Mouse (Mus musculus): ENCODE measurements around the gene Zfp655. TPM values are rescaled to one million over a fixed set of nuclear protein-coding genes. Genes with fewer than 3 reads are reported as not detected.

Zfp655 gene
- total and polyA plus RNA-seq, 2 experiments: 11.8 to 29.5 TPM

DNA sequence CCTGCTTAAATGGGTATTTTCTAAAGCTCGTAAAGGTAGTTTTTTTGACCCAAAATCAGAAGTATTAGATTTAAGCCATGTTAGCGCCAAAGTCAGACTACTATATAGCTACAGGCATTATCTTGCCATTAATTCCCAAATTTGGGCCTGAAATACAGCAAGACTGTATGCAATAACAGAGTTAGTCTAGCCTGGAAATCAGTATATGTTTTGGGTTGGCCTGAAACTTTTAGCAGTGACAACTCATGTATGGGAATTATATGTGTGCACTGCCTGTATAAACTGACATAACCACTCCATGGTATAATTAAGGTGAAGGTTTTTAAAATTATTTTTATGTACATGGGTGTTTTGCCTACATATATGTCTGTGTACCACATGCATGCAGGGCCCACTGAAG, 39.6 kb upstream of the Zfp655 start, which contains the start of gene Atp5j2:
Atp5j2 (minus strand) TSS at position 101 of the 400 bp plus-strand sequence.
- H3K36me3 ChIP-seq (ENCODE audit: control insufficient read depth, insufficient read depth, low read length): peaks cover 27% of the 10 kb centered on the region
- peaks cover 18% of the 10 kb centered on the region for H3K4me1 ChIP-seq (ENCODE audit: control insufficient read depth, insufficient read depth, low read length)
- H3K9ac ChIP-seq (ENCODE audit: low read depth, low read length): peak within 1 kb of the TSS; percentile 80
- peak within 1 kb of the TSS; percentile 72 for H3K4me3 ChIP-seq (ENCODE audit: insufficient read depth, low read depth, low read length)
- H3K27ac ChIP-seq (replicated peaks; ENCODE audit: insufficient read depth, low read depth, low read length): peak within 1 kb of the TSS; percentile 94
- peaks cover 26% of the 10 kb centered on the region; the same call in 1 of the 2 replicates for H3K79me2 ChIP-seq (ENCODE audit: control insufficient read depth, insufficient read depth, low read length)
- no peak for DNase-seq (ENCODE audit: extremely low read depth, low read depth, low spot score)
- 100% methylated on average over 2 of the region's 2 CpGs for WGBS
- H3K27me3 ChIP-seq (ENCODE audit: control insufficient read depth, insufficient read depth, low read length): no peaks in the 10 kb centered on the region
- TF ChIP-seq CTCF (IDR thresholded peaks at IDR 0.05; ENCODE audit: low read depth, low read length) (no peak), POLR2A (IDR thresholded peaks at IDR 0.05; ENCODE audit: extremely low read depth, insufficient read depth, low read length) (no peak)

DNA sequence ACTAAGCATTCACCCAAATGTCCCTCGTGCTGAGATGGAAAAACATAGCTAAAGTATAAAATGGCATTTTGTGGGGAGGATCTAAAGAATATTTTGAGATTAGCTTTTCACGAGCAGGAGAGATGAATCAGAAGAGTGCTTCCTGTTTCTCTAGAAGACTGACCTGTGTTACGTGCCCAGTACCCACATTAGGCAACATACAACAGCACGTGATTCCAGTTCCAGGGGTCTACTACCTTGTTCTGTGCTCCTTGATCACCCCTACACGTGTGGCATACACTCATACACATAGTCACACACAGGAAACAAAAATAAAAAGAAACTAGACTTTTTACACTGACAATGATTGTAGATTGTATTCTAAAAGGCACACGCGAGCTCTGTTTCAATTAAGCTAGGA, 31.1 kb upstream of the Zfp655 start:
- no peak overlapping the region for H3K27ac ChIP-seq (replicated peaks; ENCODE audit: insufficient read depth, low read depth, low read length)
- 0 out of 2 replicates have a peak overlapping the region, but pooled peaks have one; percentile 19 for H3K9ac ChIP-seq (ENCODE audit: low read depth, low read length)
- 73% methylated on average over 7 of the region's 7 CpGs for WGBS
- H3K4me1 ChIP-seq (ENCODE audit: control insufficient read depth, insufficient read depth, low read length): peaks cover 7% of the 10 kb centered on the region; the same call in 1 of the 2 replicates
- peaks cover 21% of the 10 kb centered on the region for H3K36me3 ChIP-seq (ENCODE audit: control insufficient read depth, insufficient read depth, low read length)
- H3K27me3 ChIP-seq (ENCODE audit: control insufficient read depth, insufficient read depth, low read length): no peaks in the 10 kb centered on the region
- no peak overlapping the region for H3K4me3 ChIP-seq (ENCODE audit: insufficient read depth, low read depth, low read length)
- TF ChIP-seq CTCF (IDR thresholded peaks at IDR 0.05; ENCODE audit: low read depth, low read length) (no peak), POLR2A (IDR thresholded peaks at IDR 0.05; ENCODE audit: extremely low read depth, insufficient read depth, low read length) (no peak)
- no peak for DNase-seq (ENCODE audit: extremely low read depth, low read depth, low spot score)
- H3K79me2 ChIP-seq (ENCODE audit: control insufficient read depth, insufficient read depth, low read length): peaks cover 8% of the 10 kb centered on the region; the same call in 1 of the 2 replicates

DNA sequence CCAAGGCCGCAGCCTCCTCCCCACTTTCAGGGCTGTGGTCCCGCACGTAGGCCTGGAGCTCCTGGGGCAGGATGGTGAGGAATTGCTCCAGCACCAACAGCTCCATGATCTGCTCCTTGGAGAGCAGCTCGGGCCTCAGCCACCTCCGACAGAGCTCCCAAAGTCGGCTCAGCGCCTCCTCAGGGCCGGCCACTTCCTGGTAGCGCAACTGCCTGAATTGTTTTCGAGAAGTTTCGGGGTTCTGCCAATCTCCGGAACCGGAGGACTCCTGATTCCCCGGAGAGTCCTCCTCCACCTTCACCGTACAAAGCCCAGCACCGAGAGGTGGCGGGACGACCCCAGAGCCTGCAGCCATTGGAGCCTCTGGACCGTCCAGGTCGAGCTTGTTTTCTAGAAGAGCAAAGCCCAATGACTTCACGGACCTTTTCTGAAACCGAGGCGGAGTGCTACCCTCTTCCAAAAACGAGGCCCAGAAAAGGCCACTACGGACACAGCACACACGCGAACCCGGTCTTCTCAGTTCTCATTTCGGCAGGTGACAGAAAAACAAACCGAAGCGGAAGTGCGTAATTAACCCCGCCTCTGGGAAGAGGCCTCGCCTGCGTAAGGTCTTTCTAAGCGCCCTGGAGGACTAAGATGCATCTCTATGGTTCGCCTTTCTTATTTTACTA, 30.1 kb upstream of the Zfp655 start, which contains the start of gene Zkscan14:
Zkscan14 (minus strand) TSS at position 548 of the 671 bp plus-strand sequence.
- TF ChIP-seq POLR2A (IDR thresholded peaks at IDR 0.05; ENCODE audit: extremely low read depth, insufficient read depth, low read length): 0 out of 2 replicates have a peak, but pooled peaks have one; percentile 49
- TF ChIP-seq CTCF (IDR thresholded peaks at IDR 0.05; ENCODE audit: low read depth, low read length): no peak
- Histone ChIP-seq H3K79me2 (ENCODE audit: control insufficient read depth, insufficient read depth, low read length) (peaks cover 8% of the 10 kb centered on the region; the same call in 1 of the 2 replicates), H3K4me1 (ENCODE audit: control insufficient read depth, insufficient read depth, low read length) (peaks cover 11% of the 10 kb centered on the region; the same call in 1 of the 2 replicates), H3K4me3 (ENCODE audit: insufficient read depth, low read depth, low read length) (peak within 1 kb of the TSS; percentile 91), H3K36me3 (ENCODE audit: control insufficient read depth, insufficient read depth, low read length) (peaks cover 11% of the 10 kb centered on the region), H3K27ac (replicated peaks; ENCODE audit: insufficient read depth, low read depth, low read length) (peak within 1 kb of the TSS; percentile 75), H3K9ac (ENCODE audit: low read depth, low read length) (peak within 1 kb of the TSS; percentile 81), H3K27me3 (ENCODE audit: control insufficient read depth, insufficient read depth, low read length) (no peaks in the 10 kb centered on the region)
- peak; percentile 88 for DNase-seq (ENCODE audit: extremely low read depth, low read depth, low spot score)
- WGBS: under 1% methylated on average over 37 of the region's 37 CpGs

DNA sequence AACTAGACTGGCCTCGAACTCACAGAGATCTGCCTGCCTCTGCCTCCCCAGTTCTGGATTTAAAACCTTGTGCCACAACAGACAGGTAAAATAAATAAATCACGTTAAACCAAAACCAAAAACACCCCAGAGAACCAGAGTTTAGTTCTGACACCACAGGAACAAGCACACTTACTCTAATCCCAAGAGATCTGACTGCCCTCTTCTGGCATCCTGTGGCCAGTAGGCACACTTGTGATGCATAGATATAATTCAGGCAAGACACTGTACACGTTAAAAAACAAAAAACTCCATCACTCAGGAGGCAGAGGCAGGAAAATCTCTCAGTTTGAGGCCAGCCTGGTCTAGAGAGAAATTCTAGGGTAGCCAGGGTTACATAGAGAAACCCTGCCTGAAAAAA, 29.1 kb upstream of the Zfp655 start:
- peaks cover 11% of the 10 kb centered on the region; the same call in 1 of the 2 replicates for H3K4me1 ChIP-seq (ENCODE audit: control insufficient read depth, insufficient read depth, low read length)
- no peak overlapping the region for H3K4me3 ChIP-seq (ENCODE audit: insufficient read depth, low read depth, low read length)
- no peak for TF ChIP-seq POLR2A (IDR thresholded peaks at IDR 0.05; ENCODE audit: extremely low read depth, insufficient read depth, low read length)
- no peak for TF ChIP-seq CTCF (IDR thresholded peaks at IDR 0.05; ENCODE audit: low read depth, low read length)
- no peak overlapping the region for H3K27ac ChIP-seq (replicated peaks; ENCODE audit: insufficient read depth, low read depth, low read length)
- peaks cover 11% of the 10 kb centered on the region; the same call in 1 of the 2 replicates for H3K79me2 ChIP-seq (ENCODE audit: control insufficient read depth, insufficient read depth, low read length)
- H3K27me3 ChIP-seq (ENCODE audit: control insufficient read depth, insufficient read depth, low read length): no peaks in the 10 kb centered on the region
- 47% methylated on average over 3 of the region's 3 CpGs for WGBS
- no peak overlapping the region for H3K9ac ChIP-seq (ENCODE audit: low read depth, low read length)
- DNase-seq (ENCODE audit: extremely low read depth, low read depth, low spot score): no peak
- H3K36me3 ChIP-seq (ENCODE audit: control insufficient read depth, insufficient read depth, low read length): peaks cover 8% of the 10 kb centered on the region; the same call in 1 of the 2 replicates

DNA sequence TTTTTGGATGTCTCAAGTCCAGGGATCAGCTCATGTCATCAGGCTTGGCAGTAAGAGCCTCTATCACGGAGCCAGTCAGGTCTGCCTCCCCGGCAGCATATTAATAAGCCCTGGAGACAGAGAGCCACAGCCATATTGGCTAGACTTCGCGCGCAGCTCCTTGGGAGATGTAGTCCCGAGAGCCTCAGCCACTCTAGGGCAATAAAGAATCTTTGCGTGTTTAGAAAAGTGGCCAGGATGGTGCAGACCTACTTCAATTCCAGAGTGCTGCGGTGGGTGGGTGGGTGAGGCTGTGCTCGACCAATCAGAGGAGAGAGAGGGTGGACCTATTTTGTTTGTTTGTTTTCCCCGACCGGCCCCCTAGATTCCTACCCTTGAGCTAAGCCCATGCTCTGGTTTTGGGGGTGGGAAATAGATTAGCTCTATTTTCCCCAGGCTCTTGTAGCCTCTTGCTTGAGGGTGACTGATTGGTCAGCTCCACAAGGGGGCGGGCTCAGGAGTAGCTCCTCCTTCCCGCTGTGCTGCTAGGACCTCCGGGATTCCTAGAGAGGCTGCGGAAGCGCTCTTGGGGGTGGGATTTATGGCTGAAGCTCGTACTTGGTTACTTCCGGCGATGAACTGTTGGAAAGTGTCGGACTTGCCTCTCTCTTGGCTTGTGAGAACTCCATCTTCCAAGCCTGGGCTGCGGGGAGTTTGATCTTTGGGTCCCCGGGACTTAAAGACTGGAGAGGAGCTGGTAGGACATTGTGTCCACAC, 27.4 kb upstream of the Zfp655 start, which contains the start of gene Zkscan5:
Zkscan5 (plus strand) TSS at position 627 of the 756 bp plus-strand sequence.
- DNase-seq (ENCODE audit: extremely low read depth, low read depth, low spot score): peak; percentile 98
- Histone ChIP-seq H3K79me2 (ENCODE audit: control insufficient read depth, insufficient read depth, low read length) (peaks cover 11% of the 10 kb centered on the region; the same call in 1 of the 2 replicates), H3K9ac (ENCODE audit: low read depth, low read length) (peak within 1 kb of the TSS; percentile 72), H3K27me3 (ENCODE audit: control insufficient read depth, insufficient read depth, low read length) (no peaks in the 10 kb centered on the region), H3K4me1 (ENCODE audit: control insufficient read depth, insufficient read depth, low read length) (peaks cover 11% of the 10 kb centered on the region; the same call in 1 of the 2 replicates), H3K4me3 (ENCODE audit: insufficient read depth, low read depth, low read length) (peak within 1 kb of the TSS; percentile 64), H3K36me3 (ENCODE audit: control insufficient read depth, insufficient read depth, low read length) (peaks cover 5% of the 10 kb centered on the region), H3K27ac (replicated peaks; ENCODE audit: insufficient read depth, low read depth, low read length) (peak within 1 kb of the TSS; percentile 87)
- TF ChIP-seq POLR2A (IDR thresholded peaks at IDR 0.05; ENCODE audit: extremely low read depth, insufficient read depth, low read length) (peak; percentile 46; the same call in 1 of the 2 replicates), CTCF (IDR thresholded peaks at IDR 0.05; ENCODE audit: low read depth, low read length) (no peak)
- 1% methylated on average over 22 of the region's 22 CpGs for WGBS

Measured in liver, adult 2 months (tissue).